Mouse (Mus musculus) thymus, postnatal 10 days (tissue): ENCODE data around the gene Ssu72.
"Not testable (repeated sequence)": the region's sequence is repeated elsewhere in the genome, so short reads cannot be mapped to it uniquely, and the experiment has no call there.

Source experiments
- DNase-seq, 2 experiments: peaks; one replicate each; pipeline ENCODE4 v3.0.0; 2021; ENCODE audit warnings: low spot score in 2 of 2

Ssu72 gene

DNA sequence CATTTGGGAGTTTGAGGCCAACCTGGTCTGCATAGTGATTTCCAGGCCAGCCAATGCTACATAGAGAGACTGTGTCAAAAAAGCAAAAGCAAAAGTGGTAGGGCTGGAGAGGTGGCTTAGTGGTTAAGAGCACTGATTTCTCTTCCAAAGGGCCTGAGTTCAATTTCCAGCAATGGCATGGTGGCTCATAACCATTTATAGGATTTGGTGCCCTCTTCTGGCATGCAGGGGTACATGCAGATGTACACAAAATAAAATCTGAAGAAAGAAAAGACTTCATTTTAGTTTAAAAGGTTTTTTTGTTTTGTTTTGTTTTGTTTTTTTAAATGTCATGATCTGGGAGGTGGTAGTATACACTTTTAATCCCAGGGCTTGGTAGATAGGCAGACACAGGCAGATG is 4.2 kb upstream of the Ssu72 start:
- DNase-seq, result peak in 1 of 2 experiments; percentile 30

DNA sequence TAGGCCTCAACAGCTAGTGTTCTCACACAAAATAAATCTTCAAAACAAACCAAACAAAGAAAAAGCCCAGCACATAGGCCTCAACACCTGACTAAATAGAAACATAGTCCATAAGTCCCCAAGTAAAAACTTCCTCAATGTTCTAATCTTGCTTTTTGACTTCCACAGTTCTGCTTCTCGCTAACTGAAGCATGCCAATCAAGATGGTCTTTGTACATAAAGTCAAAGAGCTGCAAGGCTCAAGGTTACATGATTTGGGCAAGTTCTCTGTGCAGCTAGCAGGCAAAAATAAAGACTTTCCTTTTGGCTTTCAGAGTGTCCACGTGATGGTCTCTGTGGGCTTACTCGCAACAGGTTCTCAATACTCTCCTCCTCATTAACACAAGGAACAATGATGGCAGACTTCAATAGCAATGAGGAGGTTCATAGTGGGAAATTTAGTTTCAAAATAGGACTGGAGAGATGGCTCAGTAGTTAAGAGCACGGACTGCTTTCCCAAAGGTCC is 1.1 kb upstream of the Ssu72 start:
- no peak for DNase-seq

DNA sequence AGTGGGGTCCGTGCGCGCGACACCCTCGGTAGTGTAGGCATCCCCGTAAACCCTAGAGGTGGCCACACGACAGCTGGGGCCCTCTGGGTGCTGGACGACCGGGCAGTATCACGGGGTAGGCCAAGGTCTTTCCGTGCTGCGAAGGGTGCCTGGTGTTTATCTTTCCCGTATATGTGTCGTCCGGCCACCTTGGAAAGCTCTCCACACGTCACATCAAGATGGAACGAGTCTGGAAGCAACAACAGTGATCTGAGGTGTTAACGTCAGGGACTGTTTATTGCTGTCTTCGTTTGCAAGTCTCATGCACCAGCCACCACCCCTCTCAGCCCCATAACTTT is 961 bp downstream of the Ssu72 start:
- no peak for DNase-seq

DNA sequence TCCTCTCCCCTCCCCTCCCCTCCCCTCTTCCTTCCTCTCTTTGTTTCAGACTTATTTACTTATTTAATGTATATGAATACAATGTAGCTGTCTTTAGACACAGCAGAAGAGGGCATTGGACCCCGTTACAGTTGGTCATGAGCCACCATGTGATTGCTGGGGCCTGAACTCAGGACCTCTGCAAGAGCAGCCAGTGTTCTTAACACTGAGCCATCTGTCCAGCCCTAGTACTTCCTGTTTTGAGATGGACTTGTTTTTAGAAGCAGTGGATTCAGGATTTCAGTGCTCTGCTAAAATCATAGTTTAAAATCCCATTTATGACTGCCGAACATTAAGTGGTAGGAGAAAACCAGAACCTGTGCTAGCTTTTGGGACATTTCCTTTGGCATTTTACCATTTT is 4.0 kb downstream of the Ssu72 start:
- no peak for DNase-seq

DNA sequence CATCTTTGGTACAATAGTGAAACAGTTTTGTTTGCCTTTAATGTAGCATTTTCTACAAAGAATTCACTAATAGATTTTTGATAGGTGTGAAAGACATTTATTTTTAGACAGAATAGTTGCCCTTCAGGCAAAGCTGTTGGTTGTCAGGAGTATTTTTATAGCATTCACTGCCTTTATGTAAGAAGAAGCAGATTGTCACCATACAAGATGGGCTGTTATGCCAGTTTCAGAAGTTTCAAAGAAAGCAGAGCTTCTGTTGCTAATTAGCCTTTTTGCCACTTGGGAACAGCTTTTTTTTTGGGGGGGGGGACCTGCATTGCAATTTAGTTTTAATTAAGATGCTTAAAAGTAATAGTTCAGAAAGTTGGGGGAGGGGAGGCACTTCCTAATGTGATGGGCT is 4.4 kb downstream of the Ssu72 start:
- no peak for DNase-seq

DNA sequence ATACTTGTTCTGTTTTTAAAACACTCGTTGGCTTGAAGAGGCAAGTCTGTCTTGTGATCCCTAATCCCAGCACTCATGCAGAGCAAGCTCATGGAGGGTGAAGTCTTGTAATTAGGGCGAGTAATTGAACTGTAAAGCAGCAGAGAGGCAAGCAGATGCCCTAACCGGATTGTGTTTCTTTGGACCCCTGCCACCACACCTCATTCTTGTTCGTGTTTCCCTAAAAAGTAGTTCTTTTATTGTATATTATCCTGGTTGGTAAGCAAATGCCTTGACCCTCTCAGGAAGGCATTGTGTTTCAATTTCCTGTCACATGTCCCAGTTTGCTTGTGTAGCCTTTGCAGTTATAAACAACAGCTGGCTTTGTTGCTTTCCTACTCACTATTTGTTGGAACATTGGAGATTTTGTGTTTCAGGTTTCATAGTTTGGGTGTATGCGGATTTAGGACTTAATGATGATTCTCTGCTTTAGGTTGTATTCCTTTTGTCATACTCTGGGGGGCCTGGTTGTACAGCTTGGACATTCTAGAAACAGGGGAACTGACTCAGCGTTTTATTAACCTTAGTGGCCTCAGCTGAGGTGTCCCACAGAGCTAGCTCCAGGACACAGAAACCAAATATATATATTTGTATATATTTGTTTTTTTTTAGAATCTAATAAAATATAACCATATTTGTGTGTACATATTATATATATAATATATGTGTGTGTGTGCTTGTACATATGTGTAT is 6.1 kb downstream of the Ssu72 start:
- no peak for DNase-seq

DNA sequence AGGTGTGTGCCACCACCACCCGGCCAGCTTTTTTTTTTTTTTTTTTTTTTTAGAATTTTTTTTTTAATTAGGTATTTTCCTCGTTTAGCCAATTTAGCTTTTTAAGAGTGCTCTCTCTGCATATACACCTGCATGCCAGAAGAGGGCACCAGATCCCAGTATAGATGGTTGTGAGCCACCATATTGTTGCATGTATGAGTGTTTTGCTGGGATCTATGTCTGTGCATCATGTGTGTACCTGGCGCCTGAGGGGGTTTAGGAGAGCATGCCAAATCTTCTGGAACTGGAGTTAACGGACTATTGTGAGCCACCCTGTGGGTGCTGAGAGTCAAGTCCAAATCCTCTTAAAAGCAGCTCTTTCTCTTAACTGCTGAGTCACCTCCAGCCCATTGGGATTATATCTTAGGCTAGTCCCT is 17.1 kb downstream of the Ssu72 start:
- DNase-seq, result no peak

DNA sequence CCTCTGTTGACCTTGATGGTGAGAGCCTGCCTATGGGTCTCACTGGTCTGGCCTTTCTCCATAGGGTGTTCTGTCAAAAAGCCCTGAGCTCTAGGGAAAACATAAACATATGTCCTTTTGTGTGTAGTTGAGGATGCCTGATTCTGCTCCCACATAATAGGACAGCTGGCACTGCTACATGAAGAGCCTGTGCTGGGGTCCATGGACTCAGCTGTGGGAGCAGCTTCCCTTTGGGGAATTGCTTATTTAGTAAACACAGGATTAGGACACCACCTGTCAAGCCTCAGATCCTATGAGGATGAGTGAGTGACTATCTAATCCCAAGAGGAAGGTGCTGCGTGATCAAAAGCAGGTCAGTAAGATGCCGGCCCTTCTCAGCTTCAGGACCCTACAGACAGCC is 23.4 kb downstream of the Ssu72 start:
- no peak for DNase-seq

DNA sequence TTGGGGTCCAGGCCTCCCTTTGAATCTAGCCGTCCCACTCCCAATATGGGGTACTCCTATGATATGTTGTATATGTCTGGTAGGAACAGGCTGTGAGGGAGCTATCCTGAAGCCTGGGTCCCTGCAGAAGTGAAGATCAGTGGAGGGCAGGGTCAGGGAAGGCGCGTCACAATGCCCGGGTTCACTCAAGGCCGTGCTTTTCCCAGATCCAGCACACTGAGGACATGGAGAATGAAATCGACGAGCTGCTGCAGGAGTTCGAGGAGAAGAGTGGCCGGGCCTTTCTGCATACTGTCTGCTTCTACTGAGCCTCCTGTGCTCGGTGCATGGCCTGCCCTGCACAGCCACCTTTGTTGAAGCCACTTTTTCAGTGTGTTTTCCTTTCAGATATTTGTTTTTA is 28.7 kb downstream of the Ssu72 start:
- DNase-seq, result no peak

DNA sequence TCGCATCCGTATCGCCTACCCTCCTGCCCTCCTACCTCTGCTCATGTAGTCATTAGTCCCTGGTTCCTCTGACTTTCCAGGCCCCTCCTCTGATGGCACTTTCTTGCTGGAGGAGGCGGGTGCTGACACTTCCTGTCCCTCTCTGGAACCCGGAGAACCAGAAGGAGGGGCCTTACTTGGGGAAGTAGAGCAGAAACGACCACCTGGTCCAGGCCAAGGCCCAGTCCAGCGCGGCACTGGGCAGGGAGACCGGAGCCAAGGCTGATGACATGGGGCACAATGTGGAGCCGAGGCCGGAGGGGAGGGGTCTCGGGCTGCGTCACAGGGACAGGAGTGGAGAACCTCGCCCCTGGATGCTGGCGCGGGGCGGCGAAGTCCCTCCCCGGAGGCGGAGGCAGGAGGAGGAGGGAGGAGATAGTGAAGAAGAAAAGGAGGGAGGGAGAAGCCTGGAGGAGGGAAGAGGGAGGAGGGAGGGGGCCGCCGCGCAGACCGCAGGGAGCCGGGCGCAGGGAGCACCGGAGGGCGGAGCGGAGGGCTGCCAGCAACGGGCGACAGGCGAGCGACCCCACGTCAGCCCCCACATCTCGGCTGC is 29.8 kb downstream of the Ssu72 start, which contains the start of gene Tmem240:
Gene Tmem240, plus strand, starts transcription at position 451 of the 592 bp plus-strand sequence.
- peak; percentile 73 to 82 for DNase-seq

DNA sequence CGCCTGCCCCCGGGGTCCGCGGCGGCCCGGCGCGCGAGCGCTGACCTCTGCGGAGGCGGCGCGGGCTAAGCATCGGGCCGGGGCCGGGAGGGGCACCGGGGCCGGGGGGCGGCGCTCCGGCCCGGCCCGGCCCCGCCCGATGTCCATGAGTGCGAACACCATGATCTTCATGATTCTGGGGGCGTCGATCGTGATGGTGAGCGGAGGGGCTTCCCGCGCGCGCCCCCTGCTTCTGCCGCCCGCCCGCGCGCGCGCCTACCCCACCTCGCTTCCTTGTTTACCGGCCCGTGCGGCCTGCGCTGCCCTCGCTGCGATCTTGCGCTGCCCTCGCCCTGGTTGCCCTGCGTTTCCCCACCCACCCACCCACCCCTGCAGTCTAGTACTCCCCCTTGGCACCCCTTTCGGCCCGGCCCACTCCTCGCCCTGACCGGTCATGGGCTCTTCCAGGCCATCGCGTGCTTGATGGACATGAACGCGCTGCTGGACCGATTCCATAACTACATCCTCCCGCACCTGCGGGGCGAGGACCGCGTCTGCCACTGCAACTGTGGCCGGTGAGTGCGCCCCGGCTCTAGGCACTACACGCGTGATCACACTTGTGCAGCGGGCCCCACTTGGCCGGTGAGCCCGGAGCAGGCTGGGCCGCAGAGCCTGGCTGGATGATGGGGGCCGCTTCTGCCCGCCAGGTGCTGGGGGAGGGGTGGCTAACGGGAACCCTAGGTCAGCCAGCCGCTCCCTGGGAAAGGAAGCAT is 30.5 kb downstream of the Ssu72 start:
- peak; percentile 23 to 62 for DNase-seq

DNA sequence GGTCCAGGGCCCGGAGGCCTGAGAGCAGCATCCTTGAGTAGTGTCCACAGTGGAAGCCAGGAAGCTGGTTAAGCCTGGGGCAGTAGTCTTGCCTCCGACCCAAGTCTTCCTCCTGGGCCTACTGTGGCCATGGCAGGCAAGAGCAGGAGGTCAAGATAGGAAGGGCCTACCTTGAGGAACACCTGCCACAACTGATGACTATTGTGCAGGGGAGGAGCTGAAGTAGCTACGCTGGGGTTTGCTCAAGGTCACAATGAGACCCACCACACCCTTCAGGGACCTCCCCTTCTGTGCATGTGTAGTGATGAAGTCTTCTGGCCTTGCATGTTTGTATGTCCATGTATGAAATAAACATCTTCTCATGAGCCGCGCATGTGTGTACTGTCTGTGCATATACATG is 31.2 kb downstream of the Ssu72 start:
- DNase-seq, result no peak

DNA sequence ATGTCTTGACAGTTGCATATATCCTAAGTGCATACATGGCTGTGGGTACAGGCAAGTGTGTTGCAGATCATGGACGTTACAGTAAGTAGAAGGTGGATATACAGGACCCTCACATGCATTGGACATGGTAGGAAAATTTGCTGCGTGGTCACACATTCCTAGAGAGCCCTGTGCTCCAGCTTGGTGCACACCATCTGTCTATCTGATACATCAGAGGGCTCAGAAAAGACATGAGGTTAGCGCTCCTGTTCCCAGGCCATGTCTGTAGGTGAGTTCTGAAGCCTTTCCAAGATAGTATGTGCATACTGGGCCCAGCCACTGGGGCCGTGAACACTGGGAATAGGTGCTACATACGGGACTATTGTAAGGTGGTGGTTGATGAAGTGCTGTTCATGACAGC is 31.8 kb downstream of the Ssu72 start:
- DNase-seq, result no peak

DNA sequence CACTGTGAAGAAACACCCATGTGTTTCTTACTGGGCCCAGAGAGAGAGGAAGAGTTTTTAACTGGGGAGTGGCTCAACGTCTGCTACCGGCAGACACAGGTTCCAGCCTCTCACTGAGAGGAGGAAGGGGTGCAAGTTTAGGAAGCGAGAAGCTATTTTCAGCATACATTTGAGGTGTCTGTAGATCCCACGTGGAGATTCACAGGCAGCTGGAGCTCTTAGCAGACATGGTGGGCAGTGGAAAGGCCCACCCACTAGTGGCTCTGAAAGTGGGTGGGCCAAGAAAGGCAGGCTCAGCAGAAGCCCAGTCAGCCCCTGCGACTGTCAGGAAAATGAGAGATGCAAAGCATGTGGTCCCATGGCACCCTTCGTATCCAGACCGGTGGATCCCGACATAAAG is 33.7 kb downstream of the Ssu72 start:
- no peak for DNase-seq

DNA sequence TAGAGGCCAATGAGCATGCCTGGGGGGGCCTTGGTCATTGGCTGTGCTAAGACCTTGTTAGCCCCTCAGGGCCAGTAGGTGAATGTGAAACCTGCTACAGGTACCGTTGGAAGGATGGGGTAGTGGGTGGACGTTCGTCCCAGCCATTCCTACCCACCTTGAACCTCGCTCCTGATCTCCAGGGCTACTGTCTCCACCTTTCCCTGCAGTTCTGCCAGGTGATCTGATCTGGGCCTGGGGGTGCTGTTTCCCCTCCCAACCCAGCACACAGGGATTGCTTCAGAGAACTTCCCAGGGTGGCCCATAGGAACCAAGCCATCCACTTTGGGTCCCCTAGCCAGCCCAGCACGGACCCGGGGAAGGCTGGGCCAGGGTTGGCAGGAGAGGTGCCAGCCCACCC is 34.6 kb downstream of the Ssu72 start:
- no peak for DNase-seq

DNA sequence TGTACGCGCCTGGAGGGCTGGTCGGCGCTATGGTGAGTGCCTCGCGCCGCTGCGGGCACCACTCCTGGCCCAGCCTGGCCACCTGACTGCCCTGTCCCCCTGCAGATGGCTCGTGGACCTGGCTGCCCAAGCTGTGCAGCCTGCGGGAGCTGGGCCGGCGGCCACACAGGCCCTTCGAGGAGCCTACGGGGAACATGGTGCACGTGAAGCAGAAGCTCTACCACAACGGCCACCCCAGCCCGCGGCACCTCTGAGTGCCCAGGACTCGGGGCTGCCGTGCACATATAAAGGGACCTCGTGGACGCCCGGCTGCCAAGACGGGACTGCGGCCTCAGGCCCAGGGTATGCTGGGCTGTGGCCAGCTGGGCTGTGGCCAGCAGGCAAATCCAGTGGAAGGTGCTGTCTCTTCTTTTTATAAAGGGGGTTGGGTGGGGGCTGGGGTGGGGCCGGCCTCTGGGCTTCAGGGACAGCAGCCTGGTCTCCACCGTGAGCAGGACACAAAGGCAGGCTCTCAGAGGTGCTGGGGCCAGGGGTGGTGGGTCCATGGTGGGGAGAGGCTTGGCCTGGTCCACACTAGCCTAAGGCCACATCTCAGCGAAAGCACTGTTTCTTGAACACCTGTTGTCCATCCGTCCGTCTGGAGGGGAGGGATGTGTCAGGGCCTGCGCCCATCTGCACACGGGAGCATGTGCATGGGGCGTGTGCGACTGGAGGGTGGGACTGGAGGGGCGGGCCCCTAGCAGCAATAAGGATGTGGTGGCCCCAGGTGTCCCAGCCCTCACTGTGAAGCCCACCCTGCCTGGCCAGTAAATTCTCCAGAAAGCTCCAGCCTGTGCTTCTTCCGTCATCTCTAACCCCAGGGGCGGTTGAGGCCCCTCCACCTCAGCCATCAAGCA is 35.4 kb downstream of the Ssu72 start:
- DNase-seq, result no peak

DNA sequence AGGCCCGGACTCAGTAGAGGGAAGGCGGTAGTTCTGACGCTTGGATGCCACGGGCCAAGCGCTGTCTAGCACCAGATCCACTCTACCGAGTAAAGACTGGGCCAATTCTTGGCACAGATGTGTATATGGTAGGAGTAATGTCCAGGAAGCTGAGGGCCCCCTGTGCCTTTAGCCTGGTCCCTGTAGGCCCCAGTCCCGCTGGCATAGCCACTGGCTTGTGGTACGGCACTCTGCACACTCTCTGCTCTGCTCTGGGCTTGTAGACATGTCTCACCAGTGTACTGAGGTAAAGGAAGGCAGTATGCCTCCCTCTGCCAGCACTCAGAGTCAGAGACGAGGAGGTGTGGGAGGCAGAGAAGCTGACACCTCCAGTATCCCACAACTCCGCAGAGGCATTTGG is 36.1 kb downstream of the Ssu72 start:
- not testable (repeated sequence) for DNase-seq

DNA sequence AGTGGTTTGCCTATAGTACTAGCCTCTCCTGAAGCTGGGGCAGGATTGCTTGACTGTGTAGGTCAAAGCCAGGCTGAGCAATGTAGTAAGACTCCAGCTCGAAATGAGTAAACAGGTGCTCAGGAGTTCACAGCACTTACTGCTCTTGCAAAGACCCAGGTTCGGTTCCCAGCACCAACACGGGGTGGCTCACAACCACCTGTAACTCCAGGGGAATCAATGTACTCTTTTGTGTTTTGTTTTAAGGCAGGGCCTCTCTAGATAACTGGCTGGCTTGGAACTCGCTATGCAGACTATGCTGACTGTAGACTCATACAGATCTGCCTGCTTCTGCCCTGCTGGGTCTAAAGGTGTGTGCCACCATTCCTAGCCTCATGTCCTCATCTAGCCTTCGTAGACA is 38.1 kb downstream of the Ssu72 start:
- no peak for DNase-seq

DNA sequence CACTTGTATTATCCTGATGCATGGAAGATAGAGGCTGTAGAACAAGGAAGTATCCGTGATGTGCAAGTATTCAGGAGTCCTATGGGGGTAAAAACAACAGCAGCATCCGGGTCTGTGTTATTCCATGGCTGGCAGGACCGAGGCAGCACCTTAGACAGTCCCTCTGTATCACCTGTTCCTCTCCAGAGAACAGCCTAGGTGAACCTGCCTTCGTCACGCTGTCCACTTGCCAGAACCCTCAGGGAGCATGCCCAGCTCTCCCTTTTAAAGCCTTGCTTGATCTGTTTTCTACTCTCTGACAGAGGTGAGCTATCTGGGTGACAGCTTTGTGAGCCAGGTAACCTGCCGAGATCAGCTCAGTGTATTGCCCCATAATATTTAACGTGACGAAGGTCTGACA is 39.9 kb downstream of the Ssu72 start:
- DNase-seq, result no peak

DNA sequence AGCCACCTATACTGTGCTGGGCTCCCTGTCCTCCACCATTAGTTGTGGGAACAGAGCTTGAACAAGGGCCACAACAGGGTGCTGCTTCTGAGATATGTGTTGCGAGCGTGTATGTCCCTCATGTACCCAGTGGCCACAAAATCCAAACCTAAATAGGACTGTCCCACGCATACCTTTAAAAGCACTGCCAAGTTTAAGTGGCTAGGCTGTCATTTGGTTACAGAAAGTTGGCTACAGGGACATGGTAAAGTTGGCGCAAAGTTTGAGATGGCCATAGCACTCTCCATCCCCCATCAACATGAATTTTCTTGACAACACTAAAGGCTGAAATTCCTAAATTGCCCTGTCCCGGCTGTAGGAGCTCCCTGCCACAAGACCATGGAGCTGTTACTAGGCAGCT is 40.5 kb downstream of the Ssu72 start:
- no peak for DNase-seq

DNA sequence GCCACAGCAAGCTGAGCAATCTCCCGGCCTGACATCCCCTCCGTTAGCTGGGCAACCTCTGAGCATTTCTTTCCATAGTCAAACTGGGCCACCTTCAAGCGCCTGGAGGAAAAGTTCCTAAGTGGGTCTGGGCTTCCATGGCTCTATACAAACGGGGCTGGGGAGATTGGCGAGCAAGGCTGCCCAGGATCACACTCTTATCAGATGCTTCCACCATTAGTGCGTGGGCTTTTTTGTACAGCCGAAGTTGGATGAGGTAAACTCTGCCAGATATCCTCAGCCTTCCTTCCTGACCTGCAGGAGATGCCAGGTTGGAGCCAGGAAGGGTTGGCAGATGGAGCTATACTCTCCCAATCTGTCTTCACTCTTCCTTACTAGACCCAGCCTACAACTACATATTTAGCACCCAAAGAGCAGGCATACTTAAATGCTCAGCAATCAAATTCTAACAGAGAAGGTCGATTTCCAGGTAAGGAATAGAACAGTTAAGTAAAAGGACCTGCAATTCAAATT is 41.5 kb downstream of the Ssu72 start:
- DNase-seq, result no peak
